Mouse (Mus musculus) lung, adult 18-20 months (tissue): ENCODE measurements around the gene Nipal1.

Source experiments
- DNase-seq, 2 experiments: peaks; one replicate each; pipeline ENCODE4 v3.0.0; 2022; ENCODE audit warnings: mixed read lengths in 2 of 2

Nipal1 gene

GRCm38 (mm10) chr5:72647418-72647907 lies at the start of gene Nipal1:
Nipal1 (plus strand) TSS chr5:72647795.
- peak; percentile 67 to 72 for DNase-seq

GRCm38 (mm10) chr5:72601006-72601405 lies 46.6 kb upstream of the Nipal1 start:
- DNase-seq = peak; percentile 57 to 69

GRCm38 (mm10) chr5:72603138-72603537 lies 44.5 kb upstream of the Nipal1 start:
- no peak for DNase-seq

GRCm38 (mm10) chr5:72617413-72617812 lies 30.2 kb upstream of the Nipal1 start:
- no peak for DNase-seq

- no peak for DNase-seq
Observed at GRCm38 (mm10) chr5:72621022-72621421, 26.6 kb upstream of the Nipal1 start.

- no peak for DNase-seq
Observed at GRCm38 (mm10) chr5:72630026-72630425, 17.6 kb upstream of the Nipal1 start.

- no peak for DNase-seq
Observed at GRCm38 (mm10) chr5:72634791-72635271, 12.8 kb upstream of the Nipal1 start.

GRCm38 (mm10) chr5:72636122-72636521 lies 11.5 kb upstream of the Nipal1 start:
- peak; percentile 46 to 68 for DNase-seq

- peak in 1 of 2 experiments; percentile 16 for DNase-seq
Observed at GRCm38 (mm10) chr5:72636576-72636975, 11.0 kb upstream of the Nipal1 start.

GRCm38 (mm10) chr5:72640072-72640471 lies 7.5 kb upstream of the Nipal1 start:
- no peak for DNase-seq

- DNase-seq = no peak
Observed at GRCm38 (mm10) chr5:72643655-72644054, 3.9 kb upstream of the Nipal1 start.

- DNase-seq = no peak
Observed at GRCm38 (mm10) chr5:72644175-72644574, 3.4 kb upstream of the Nipal1 start, which contains the start of gene Cnga1. Cnga1 (minus strand) TSS chr5:72644275.

GRCm38 (mm10) chr5:72646131-72646530 lies 1.5 kb upstream of the Nipal1 start:
- no peak for DNase-seq

- DNase-seq = no peak
Observed at GRCm38 (mm10) chr5:72646996-72647395, 599 bp upstream of the Nipal1 start.

- DNase-seq = peak in 1 of 2 experiments; percentile 11
Observed at GRCm38 (mm10) chr5:72647958-72648595, 482 bp downstream of the Nipal1 start.

GRCm38 (mm10) chr5:72648987-72649735 lies 1.6 kb downstream of the Nipal1 start:
- peak in 1 of 2 experiments; percentile 10 for DNase-seq

- DNase-seq = no peak
Observed at GRCm38 (mm10) chr5:72653068-72653674, 5.6 kb downstream of the Nipal1 start.

GRCm38 (mm10) chr5:72656270-72656791 lies 8.7 kb downstream of the Nipal1 start:
- no peak for DNase-seq

- no peak for DNase-seq
Observed at GRCm38 (mm10) chr5:72658375-72658774, 10.8 kb downstream of the Nipal1 start.

GRCm38 (mm10) chr5:72661051-72661781 lies 13.6 kb downstream of the Nipal1 start:
- no peak for DNase-seq

GRCm38 (mm10) chr5:72664126-72664525 lies 16.5 kb downstream of the Nipal1 start:
- no peak for DNase-seq

- peak; percentile 25 to 48 for DNase-seq
Observed at GRCm38 (mm10) chr5:72664854-72665253, 17.3 kb downstream of the Nipal1 start.
